Mouse (Mus musculus) lung, embryonic 14.5 days (tissue): ENCODE results near the gene Rtf1. TPM values are rescaled to one million over a fixed set of nuclear protein-coding genes. Genes with fewer than 3 reads are reported as not detected.

Experiments
- ATAC-seq: fragments of 200-750 bp; cut with Nextera tagmentation; 2 replicates; pipeline ENCODE4 v1.8.0; 2017; ENCODE audit warnings: mild to moderate bottlenecking, moderate TSS enrichment, moderate library complexity; ENCODE audit not compliant: insufficient read depth
- DNase-seq: peaks from one replicate; pipeline ENCODE4 v3.0.0-alpha.2; 2015
- H3K27ac ChIP-seq: fragments of 300-500 bp; sonication (generic); 2 replicates; pipeline ENCODE4 v1.5.1; 2014; ENCODE audit warnings: low read depth, mild to moderate bottlenecking, moderate library complexity
- H3K27me3 ChIP-seq: fragments of 300-500 bp; sonication (generic); 2 replicates; pipeline ENCODE4 v1.6.1; 2014; ENCODE audit warnings: low read length, control low read depth; ENCODE audit not compliant: insufficient read depth
- H3K36me3 ChIP-seq: fragments of 300-500 bp; sonication (generic); 2 replicates; pipeline ENCODE4 v1.6.1; 2014; ENCODE audit warnings: control low read depth; ENCODE audit not compliant: insufficient read depth
- H3K4me1 ChIP-seq: fragments of 300-500 bp; sonication (generic); 2 replicates; pipeline ENCODE4 v1.6.1; 2014; ENCODE audit warnings: antibody characterized with exemption, control low read depth; ENCODE audit not compliant: insufficient read depth
- H3K4me2 ChIP-seq: fragments of 300-500 bp; sonication (generic); 2 replicates; pipeline ENCODE4 v1.6.1; 2014; ENCODE audit warnings: mild to moderate bottlenecking
- H3K4me3 ChIP-seq: fragments of 300-500 bp; sonication (generic); 2 replicates; pipeline ENCODE4 v1.5.1; 2014; ENCODE audit warnings: low read depth, low read length
- H3K9ac ChIP-seq: fragments of 300-500 bp; sonication (generic); 2 replicates; pipeline ENCODE4 v1.6.1; 2014
- H3K9me3 ChIP-seq: fragments of 300-500 bp; sonication (generic); 2 replicates; pipeline ENCODE4 v1.6.1; 2016; ENCODE audit warnings: low read depth, low read length, control low read depth
- CTCF ChIP-seq: IDR thresholded peaks from 2 replicates; pipeline ENCODE4 v1.5.1; 2016; ENCODE audit warnings: antibody characterized with exemption, low read depth
- WGBS: fragments of 180-500 bp; shearing (Covaris S2); extraction: QIAGEN DNeasy Blood & Tissue Kit; methylation state at CpG from one replicate; pipeline ENCODE4 v1.1.7; 2014; 5-methylcytosine and 5-hydroxymethylcytosine counted together
- polyA plus RNA-seq: library from polyadenylated mRNA; unstranded; fragments of >200 nt; fragmentation: Nextera tagmentation; extraction: Ambion mirVana; gene quantifications from 2 replicates; pipeline ENCODE4 v1.2.1, GENCODE M21; 2014

The Rtf1 gene
- polyA plus RNA-seq, 1 experiment from 2014 or later: 28.0 TPM

- DNase-seq: peak; percentile 69
- H3K27me3 ChIP-seq: peaks cover 26% of the 10 kb centered on the region
Observed at GRCm38 (mm10) chr2:119744163-119745111, 69.6 kb downstream of the Rtf1 start.

DNA sequence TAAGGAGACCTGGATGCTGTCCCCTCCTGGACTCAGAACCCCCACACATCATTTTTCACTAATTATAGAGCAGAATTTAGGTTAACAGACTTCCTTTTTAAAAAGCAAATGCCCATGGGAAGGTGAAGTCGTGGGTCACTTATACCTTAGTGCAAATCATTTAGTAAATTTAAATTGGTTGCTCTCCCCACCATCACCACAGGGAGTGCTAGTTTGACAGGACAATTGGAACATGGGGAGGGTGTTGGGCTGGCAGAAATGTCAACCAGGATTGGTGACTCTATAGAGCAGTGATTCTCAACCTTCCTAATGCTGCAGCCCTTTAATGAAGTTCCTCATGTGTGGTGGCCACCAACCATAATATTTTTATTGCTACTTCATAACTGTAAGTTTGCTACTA, 70.4 kb downstream of the Rtf1 start:
- Histone ChIP-seq H3K36me3 (no peaks in the 10 kb centered on the region), H3K4me3 (no peak overlapping the region), H3K27ac (no peak overlapping the region), H3K4me1 (peaks cover 14% of the 10 kb centered on the region), H3K9me3 (no peaks in the 10 kb centered on the region), H3K9ac (no peak overlapping the region), H3K27me3 (peaks cover 26% of the 10 kb centered on the region), H3K4me2 (no peak overlapping the region; the same call in 1 of the 2 replicates)
- TF ChIP-seq CTCF: peak; percentile 57
- ATAC-seq: no peak
- 16% methylated on average over 1 of the region's 1 CpGs for WGBS
- peak; percentile 55 for DNase-seq

More at GRCm38 (mm10) chr2:119744163-119745111, 69.6 kb downstream of the Rtf1 start:
- Histone ChIP-seq H3K4me2 (peak overlapping the region; percentile 99), H3K9ac (peak overlapping the region; percentile 9; the same call in 1 of the 2 replicates), H3K27ac (0 out of 2 replicates have a peak overlapping the region, but pooled peaks have one; percentile 30), H3K4me1 (peaks cover 14% of the 10 kb centered on the region), H3K36me3 (no peaks in the 10 kb centered on the region), H3K9me3 (no peaks in the 10 kb centered on the region), H3K4me3 (peak overlapping the region; percentile 26)
- TF ChIP-seq CTCF: peak; percentile 18; the same call in 1 of the 2 replicates
- peak; percentile 5; the same call in 1 of the 2 replicates for ATAC-seq
- 6% methylated on average over 46 of the region's 46 CpGs for WGBS

DNA sequence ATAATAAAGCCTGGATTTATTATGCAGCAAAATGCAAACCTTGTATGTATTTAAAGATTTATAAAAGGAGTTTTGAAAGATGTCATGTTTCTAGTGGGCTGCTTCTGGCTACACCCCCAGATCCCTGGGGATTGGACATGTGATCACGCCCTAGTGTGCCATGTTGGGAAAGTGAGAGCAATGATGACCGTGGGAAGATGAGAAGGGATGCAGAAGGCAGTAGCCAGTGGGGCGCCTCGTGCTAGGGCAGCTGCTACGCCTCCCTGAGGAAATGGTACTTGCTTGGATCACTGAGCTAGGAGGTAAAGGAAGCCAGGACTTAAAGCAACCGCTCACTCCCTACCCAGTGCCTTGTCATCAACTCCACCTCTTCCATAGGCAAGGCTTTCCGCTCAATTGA, 72.7 kb downstream of the Rtf1 start:
- no peaks in the 10 kb centered on the region for H3K9me3 ChIP-seq
- H3K4me1 ChIP-seq: peaks cover 8% of the 10 kb centered on the region; the same call in 1 of the 2 replicates
- WGBS: 74% methylated on average over 7 of the region's 7 CpGs
- ATAC-seq (no peak), DNase-seq (no peak)
- no peak overlapping the region for H3K4me3 ChIP-seq
- no peak overlapping the region for H3K4me2 ChIP-seq
- TF ChIP-seq CTCF: no peak
- peaks cover 28% of the 10 kb centered on the region for H3K27me3 ChIP-seq
- no peak overlapping the region for H3K27ac ChIP-seq
- H3K36me3 ChIP-seq: no peaks in the 10 kb centered on the region
- no peak overlapping the region for H3K9ac ChIP-seq

- no peak overlapping the region for H3K27ac ChIP-seq
- H3K27me3 ChIP-seq: peaks cover 11% of the 10 kb centered on the region; the same call in 1 of the 2 replicates
- no peak for TF ChIP-seq CTCF
Observed at GRCm38 (mm10) chr2:119749260-119749659, 74.4 kb downstream of the Rtf1 start.

GRCm38 (mm10) chr2:119757601-119758100, 82.8 kb downstream of the Rtf1 start:
- TF ChIP-seq CTCF: no peak
- peak; percentile 10 for DNase-seq

More at GRCm38 (mm10) chr2:119749260-119749659, 74.4 kb downstream of the Rtf1 start:
- H3K4me1 ChIP-seq: peaks cover 3% of the 10 kb centered on the region; the same call in 1 of the 2 replicates
- DNase-seq: no peak
- ATAC-seq: no peak
- H3K36me3 ChIP-seq: no peaks in the 10 kb centered on the region
- WGBS: 60% methylated on average over 13 of the region's 13 CpGs
- no peaks in the 10 kb centered on the region for H3K9me3 ChIP-seq
- H3K9ac ChIP-seq: no peak overlapping the region
- no peak overlapping the region for H3K4me2 ChIP-seq
- no peak overlapping the region for H3K4me3 ChIP-seq

DNA sequence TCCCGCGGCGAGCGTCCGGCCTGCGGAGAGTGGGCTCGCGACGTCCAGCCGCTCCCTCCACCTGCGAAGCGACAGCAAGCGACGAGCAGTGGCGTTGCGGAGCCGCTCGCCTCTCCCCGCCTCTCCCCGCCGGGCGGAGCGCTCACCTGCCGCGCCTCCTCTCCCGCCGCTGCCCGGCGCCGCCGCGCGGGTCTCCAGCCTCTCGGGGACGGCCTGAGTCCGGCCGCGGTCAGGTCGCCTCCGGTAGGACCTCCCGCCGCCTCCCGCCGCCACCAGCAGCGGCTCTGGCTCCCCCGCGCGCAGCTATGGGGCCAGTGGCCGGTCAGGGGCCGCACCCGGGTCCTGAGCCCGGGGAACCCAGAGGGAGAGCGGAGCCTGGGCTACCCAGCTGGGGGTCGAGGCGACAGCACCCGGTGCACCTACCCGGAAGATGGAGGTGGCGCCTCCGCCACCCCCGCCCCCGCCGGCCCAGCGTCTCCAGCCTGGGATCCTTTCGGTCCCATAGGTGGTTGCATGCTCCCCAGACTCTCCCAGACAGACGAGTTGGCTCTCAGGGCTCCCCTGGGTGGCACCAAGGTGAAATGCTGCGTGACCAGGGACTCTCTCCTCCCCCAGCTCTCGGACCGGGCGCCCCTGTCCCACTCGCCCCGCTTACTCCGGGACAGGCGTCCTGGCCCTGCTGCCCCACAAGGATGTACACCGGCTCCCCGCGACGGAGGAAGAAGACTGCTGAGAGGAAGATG, 83.4 kb downstream of the Rtf1 start:
- ATAC-seq (no peak), DNase-seq (peak; percentile 34)
- no peaks in the 10 kb centered on the region for H3K4me1 ChIP-seq
- H3K4me2 ChIP-seq: peak overlapping the region; percentile 98
- no peak overlapping the region for H3K27ac ChIP-seq
- H3K4me3 ChIP-seq: peak overlapping the region; percentile 59
- peaks cover 47% of the 10 kb centered on the region for H3K27me3 ChIP-seq
- under 1% methylated on average over 73 of the region's 77 CpGs for WGBS
- no peak for TF ChIP-seq CTCF
- H3K9ac ChIP-seq: peak overlapping the region; percentile 46
- H3K9me3 ChIP-seq: no peaks in the 10 kb centered on the region
- peaks cover under 1% of the 10 kb centered on the region for H3K36me3 ChIP-seq

More at GRCm38 (mm10) chr2:119757601-119758100, 82.8 kb downstream of the Rtf1 start:
- Histone ChIP-seq H3K27me3 (peaks cover 47% of the 10 kb centered on the region), H3K9me3 (no peaks in the 10 kb centered on the region), H3K4me2 (peak overlapping the region; percentile 98), H3K4me3 (peak overlapping the region; percentile 59), H3K36me3 (no peaks in the 10 kb centered on the region), H3K4me1 (no peaks in the 10 kb centered on the region), H3K9ac (peak overlapping the region; percentile 46), H3K27ac (no peak overlapping the region)
- WGBS: 2% methylated on average over 27 of the region's 31 CpGs
- ATAC-seq: no peak
